Mouse (Mus musculus): ENCODE data around the gene Eno2. TPM values are rescaled to one million over a fixed set of nuclear protein-coding genes. Genes with fewer than 3 reads are reported as not detected.

Eno2 gene
- polyA plus RNA-seq, 1 experiment: 1.4 TPM

- TF ChIP-seq POLR2A (IDR thresholded peaks at IDR 0.05; ENCODE audit: borderline replicate concordance, control insufficient read depth, low read depth, low read length): no peak
- TF ChIP-seq CTCF (IDR thresholded peaks at IDR 0.05; ENCODE audit: control insufficient read depth, insufficient read depth, low read length): no peak
- Histone ChIP-seq H3K27ac (ENCODE audit: control insufficient read depth, insufficient read depth, low read depth, low read length, poor library complexity) (peak overlapping the region; percentile 65), H3K4me1 (ENCODE audit: control insufficient read depth, insufficient read depth, low read length) (peaks cover 24% of the 10 kb centered on the region), H3K4me3 (replicated peaks; ENCODE audit: control insufficient read depth, low read depth, low read length) (no peak overlapping the region)
- WGBS: 33% methylated on average over 11 of the region's 11 CpGs
These were observed 48.6 kb downstream of the Eno2 start for GRCm38 (mm10) chr6:124720904-124721303.

- 73% methylated on average over 7 of the region's 7 CpGs for WGBS
- no peak overlapping the region for H3K4me3 ChIP-seq (replicated peaks; ENCODE audit: control insufficient read depth, low read depth, low read length)
- H3K4me1 ChIP-seq (ENCODE audit: control insufficient read depth, insufficient read depth, low read length): peaks cover 17% of the 10 kb centered on the region
These were observed 50.0 kb downstream of the Eno2 start for GRCm38 (mm10) chr6:124719354-124719978.

GRCm38 (mm10) chr6:124718703-124719102 lies 50.8 kb downstream of the Eno2 start:
- no peak overlapping the region for H3K4me3 ChIP-seq (replicated peaks; ENCODE audit: control insufficient read depth, low read depth, low read length)
- TF ChIP-seq POLR2A (IDR thresholded peaks at IDR 0.05; ENCODE audit: borderline replicate concordance, control insufficient read depth, low read depth, low read length) (no peak), CTCF (IDR thresholded peaks at IDR 0.05; ENCODE audit: control insufficient read depth, insufficient read depth, low read length) (no peak)
- peak overlapping the region; percentile 6; the same call in 1 of the 2 replicates for H3K27ac ChIP-seq (ENCODE audit: control insufficient read depth, insufficient read depth, low read depth, low read length, poor library complexity)
- H3K4me1 ChIP-seq (ENCODE audit: control insufficient read depth, insufficient read depth, low read length): peaks cover 15% of the 10 kb centered on the region
- WGBS: 90% methylated on average over 16 of the region's 16 CpGs

More at GRCm38 (mm10) chr6:124719354-124719978, 50.0 kb downstream of the Eno2 start:
- peak overlapping the region; percentile 6; the same call in 1 of the 2 replicates for H3K27ac ChIP-seq (ENCODE audit: control insufficient read depth, insufficient read depth, low read depth, low read length, poor library complexity)
- TF ChIP-seq CTCF (IDR thresholded peaks at IDR 0.05; ENCODE audit: control insufficient read depth, insufficient read depth, low read length) (no peak), POLR2A (IDR thresholded peaks at IDR 0.05; ENCODE audit: borderline replicate concordance, control insufficient read depth, low read depth, low read length) (no peak)

GRCm38 (mm10) chr6:124717968-124718367 lies 51.5 kb downstream of the Eno2 start:
- no peak for TF ChIP-seq POLR2A (IDR thresholded peaks at IDR 0.05; ENCODE audit: borderline replicate concordance, control insufficient read depth, low read depth, low read length)
- TF ChIP-seq CTCF (IDR thresholded peaks at IDR 0.05; ENCODE audit: control insufficient read depth, insufficient read depth, low read length): no peak
- Histone ChIP-seq H3K27ac (ENCODE audit: control insufficient read depth, insufficient read depth, low read depth, low read length, poor library complexity) (no peak overlapping the region), H3K4me1 (ENCODE audit: control insufficient read depth, insufficient read depth, low read length) (peaks cover 11% of the 10 kb centered on the region), H3K4me3 (replicated peaks; ENCODE audit: control insufficient read depth, low read depth, low read length) (no peak overlapping the region)
- 94% methylated on average over 13 of the region's 13 CpGs for WGBS

GRCm38 (mm10) chr6:124716864-124717490 lies 52.5 kb downstream of the Eno2 start:
- WGBS: 53% methylated on average over 20 of the region's 20 CpGs

GRCm38 (mm10) chr6:124712918-124713317 lies 56.6 kb downstream of the Eno2 start:
- 15% methylated on average over 11 of the region's 11 CpGs for WGBS
- Histone ChIP-seq H3K27ac (ENCODE audit: control insufficient read depth, insufficient read depth, low read depth, low read length, poor library complexity) (no peak overlapping the region), H3K4me1 (ENCODE audit: control insufficient read depth, insufficient read depth, low read length) (peaks cover 2% of the 10 kb centered on the region; the same call in 1 of the 2 replicates), H3K4me3 (replicated peaks; ENCODE audit: control insufficient read depth, low read depth, low read length) (peak overlapping the region; percentile 96)
- TF ChIP-seq CTCF (IDR thresholded peaks at IDR 0.05; ENCODE audit: control insufficient read depth, insufficient read depth, low read length) (no peak), POLR2A (IDR thresholded peaks at IDR 0.05; ENCODE audit: borderline replicate concordance, control insufficient read depth, low read depth, low read length) (no peak)

More at GRCm38 (mm10) chr6:124716864-124717490, 52.5 kb downstream of the Eno2 start:
- Histone ChIP-seq H3K4me1 (ENCODE audit: control insufficient read depth, insufficient read depth, low read length) (peaks cover 8% of the 10 kb centered on the region), H3K27ac (ENCODE audit: control insufficient read depth, insufficient read depth, low read depth, low read length, poor library complexity) (no peak overlapping the region), H3K4me3 (replicated peaks; ENCODE audit: control insufficient read depth, low read depth, low read length) (no peak overlapping the region)
- TF ChIP-seq CTCF (IDR thresholded peaks at IDR 0.05; ENCODE audit: control insufficient read depth, insufficient read depth, low read length): peak; percentile 95
- no peak for TF ChIP-seq POLR2A (IDR thresholded peaks at IDR 0.05; ENCODE audit: borderline replicate concordance, control insufficient read depth, low read depth, low read length)

- peak within 1 kb of the TSS; percentile 78 for H3K27ac ChIP-seq (ENCODE audit: control insufficient read depth, insufficient read depth, low read depth, low read length, poor library complexity)
- TF ChIP-seq CTCF (IDR thresholded peaks at IDR 0.05; ENCODE audit: control insufficient read depth, insufficient read depth, low read length) (peak; percentile 6; the same call in 1 of the 2 replicates), POLR2A (IDR thresholded peaks at IDR 0.05; ENCODE audit: borderline replicate concordance, control insufficient read depth, low read depth, low read length) (no peak; the same call in none of the 2 replicates)
- peak within 1 kb of the TSS; percentile 96 for H3K4me3 ChIP-seq (replicated peaks; ENCODE audit: control insufficient read depth, low read depth, low read length)
- H3K4me1 ChIP-seq (ENCODE audit: control insufficient read depth, insufficient read depth, low read length): peaks cover 2% of the 10 kb centered on the region; the same call in 1 of the 2 replicates
- WGBS: under 1% methylated on average over 76 of the region's 76 CpGs
These were observed 57.4 kb downstream of the Eno2 start, which contains the start of the genes Emg1 and Phb2 for GRCm38 (mm10) chr6:124711824-124712782. TSS of gene Emg1 (minus strand) at chr6:124712178. TSS of gene Phb2 (plus strand) at chr6:124712336.

Other genes with a start within 250 kb of the Eno2 start
- gene C1s1, start 227.3 kb downstream of the Eno2 start, polyA plus RNA-seq (2011; ENCODE audit: insufficient read depth, insufficient read length, low replicate concordance, missing spikeins): 5.2 and 6.6 TPM in 2 replicates
- gene C1rb, start 199.4 kb downstream of the Eno2 start, polyA plus RNA-seq (2011; ENCODE audit: insufficient read depth, insufficient read length, low replicate concordance, missing spikeins): not detected in 2 replicates
- not detected in 2 replicates for gene C1s2, start 133.6 kb downstream of the Eno2 start, polyA plus RNA-seq (2011; ENCODE audit: insufficient read depth, insufficient read length, low replicate concordance, missing spikeins)
- gene Lpcat3, start 106.6 kb downstream of the Eno2 start, polyA plus RNA-seq (2011; ENCODE audit: insufficient read depth, insufficient read length, low replicate concordance, missing spikeins): 67.0 and 77.5 TPM in 2 replicates
- gene Emg1, start 57.5 kb downstream of the Eno2 start, polyA plus RNA-seq (2011; ENCODE audit: insufficient read depth, insufficient read length, low replicate concordance, missing spikeins): 101 and 149 TPM in 2 replicates
- 143 and 213 TPM in 2 replicates for gene Phb2, start 57.3 kb downstream of the Eno2 start, polyA plus RNA-seq (2011; ENCODE audit: insufficient read depth, insufficient read length, low replicate concordance, missing spikeins)
- gene Ptpn6, start 31.0 kb downstream of the Eno2 start, polyA plus RNA-seq (2011; ENCODE audit: insufficient read depth, insufficient read length, low replicate concordance, missing spikeins): 239 and 439 TPM in 2 replicates
- gene Grcc10, start 28.3 kb downstream of the Eno2 start, polyA plus RNA-seq (2011; ENCODE audit: insufficient read depth, insufficient read length, low replicate concordance, missing spikeins): 138 and 208 TPM in 2 replicates
- not detected in 2 replicates for gene Gm45234, start 13.7 kb downstream of the Eno2 start, polyA plus RNA-seq (2011; ENCODE audit: insufficient read depth, insufficient read length, low replicate concordance, missing spikeins)
- 11.3 and 19.1 TPM in 2 replicates for gene Atn1, start 13.1 kb downstream of the Eno2 start, polyA plus RNA-seq (2011; ENCODE audit: insufficient read depth, insufficient read length, low replicate concordance, missing spikeins)
- not detected in 2 replicates for gene Lrrc23, start 10.1 kb upstream of the Eno2 start, polyA plus RNA-seq (2011; ENCODE audit: insufficient read depth, insufficient read length, low replicate concordance, missing spikeins)
- 4.9 and 7.3 TPM in 2 replicates for gene Spsb2, start 39.0 kb upstream of the Eno2 start, polyA plus RNA-seq (2011; ENCODE audit: insufficient read depth, insufficient read length, low replicate concordance, missing spikeins)
- gene Tpi1, start 44.6 kb upstream of the Eno2 start, polyA plus RNA-seq (2011; ENCODE audit: insufficient read depth, insufficient read length, low replicate concordance, missing spikeins): 97.5 and 152 TPM in 2 replicates
- 44.1 and 53.9 TPM in 2 replicates for gene Usp5, start 59.8 kb upstream of the Eno2 start, polyA plus RNA-seq (2011; ENCODE audit: insufficient read depth, insufficient read length, low replicate concordance, missing spikeins)
- 131 and 148 TPM in 2 replicates for gene Cdca3, start 59.9 kb upstream of the Eno2 start, polyA plus RNA-seq (2011; ENCODE audit: insufficient read depth, insufficient read length, low replicate concordance, missing spikeins)
- gene Gnb3, start 70.6 kb upstream of the Eno2 start, polyA plus RNA-seq (2011; ENCODE audit: insufficient read depth, insufficient read length, low replicate concordance, missing spikeins): 3.3 TPM in 1 of 2 replicates, not detected in the other
- gene P3h3, start 88.1 kb upstream of the Eno2 start, polyA plus RNA-seq (2011; ENCODE audit: insufficient read depth, insufficient read length, low replicate concordance, missing spikeins): 0.59 and 2.7 TPM in 2 replicates
- gene Gpr162, start 94.3 kb upstream of the Eno2 start, polyA plus RNA-seq (2011; ENCODE audit: insufficient read depth, insufficient read length, low replicate concordance, missing spikeins): 0.56 and 2.4 TPM in 2 replicates
- 3.5 and 3.6 TPM in 2 replicates for gene Cd4, start 118.5 kb upstream of the Eno2 start, polyA plus RNA-seq (2011; ENCODE audit: insufficient read depth, insufficient read length, low replicate concordance, missing spikeins)
- gene Lag3, start 142.0 kb upstream of the Eno2 start, polyA plus RNA-seq (2011; ENCODE audit: insufficient read depth, insufficient read length, low replicate concordance, missing spikeins): 2.9 and 7.6 TPM in 2 replicates
- 157 and 192 TPM in 2 replicates for gene Ptms, start 150.4 kb upstream of the Eno2 start, polyA plus RNA-seq (2011; ENCODE audit: insufficient read depth, insufficient read length, low replicate concordance, missing spikeins)
- 45.8 and 74.0 TPM in 2 replicates for gene Mlf2, start 161.7 kb upstream of the Eno2 start, polyA plus RNA-seq (2011; ENCODE audit: insufficient read depth, insufficient read length, low replicate concordance, missing spikeins)
- 18.1 and 33.0 TPM in 2 replicates for gene Cops7a, start 195.9 kb upstream of the Eno2 start, polyA plus RNA-seq (2011; ENCODE audit: insufficient read depth, insufficient read length, low replicate concordance, missing spikeins)
- 3.4 TPM in 1 of 2 replicates, not detected in the other for gene Pianp, start 227.0 kb upstream of the Eno2 start, polyA plus RNA-seq (2011; ENCODE audit: insufficient read depth, insufficient read length, low replicate concordance, missing spikeins)
- gene Zfp384, start 239.5 kb upstream of the Eno2 start, polyA plus RNA-seq (2011; ENCODE audit: insufficient read depth, insufficient read length, low replicate concordance, missing spikeins): 26.2 and 46.0 TPM in 2 replicates